Mouse (Mus musculus) left cerebral cortex, postnatal 10 days (tissue): ENCODE results near the gene Ppbp. TPM values are rescaled to one million over a fixed set of nuclear protein-coding genes. Genes with fewer than 3 reads are reported as not detected.

Source experiments
- DNase-seq, 2 experiments: peaks; one replicate each; pipeline ENCODE4 v3.0.0; 2021 to 2022; ENCODE audit warnings: low spot score in 2 of 2, mixed read lengths in 1 of 2; ENCODE audit errors: extremely low spot score in 1 of 2
- intact Hi-C: fragments of 180-260 bp; cut with DNase I; formaldehyde crosslinking; loops from one replicate; pipeline ENCODE4 v1.15.1; 2025
- total RNA-seq, 2 experiments: library from RNA; stranded (reverse); gene quantifications; 2 replicates each; pipeline ENCODE4 v1.2.3; 2021

Ppbp gene
- not detected for total RNA-seq

- intact Hi-C loops: no loop called here
- DNase-seq: no peak
Observed at GRCm38 (mm10) chr5:90768218-90768617, at the start of gene Ppbp. Ppbp (plus strand) TSS chr5:90768518.

DNA sequence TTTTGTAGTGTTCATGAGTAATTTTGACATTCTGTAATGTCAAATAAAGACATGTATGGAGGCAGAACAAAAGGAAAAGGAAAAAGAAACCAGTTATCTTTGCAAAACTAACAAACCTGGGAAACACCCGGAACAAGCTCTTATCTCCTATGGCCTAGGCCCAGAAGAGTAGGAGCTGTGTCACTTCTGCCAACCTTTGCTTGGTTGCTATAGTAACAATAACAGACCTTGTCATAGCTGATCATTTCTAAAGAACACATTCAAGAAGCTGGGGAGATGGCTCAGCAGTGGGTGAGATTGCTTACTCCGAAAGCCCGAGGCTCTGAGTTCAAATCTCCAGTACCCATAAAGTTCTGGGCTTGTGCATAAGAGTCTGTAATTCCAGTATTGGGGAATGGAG lies 45.7 kb upstream of the Ppbp start:
- intact Hi-C loops: no loop called here
- no peak for DNase-seq

DNA sequence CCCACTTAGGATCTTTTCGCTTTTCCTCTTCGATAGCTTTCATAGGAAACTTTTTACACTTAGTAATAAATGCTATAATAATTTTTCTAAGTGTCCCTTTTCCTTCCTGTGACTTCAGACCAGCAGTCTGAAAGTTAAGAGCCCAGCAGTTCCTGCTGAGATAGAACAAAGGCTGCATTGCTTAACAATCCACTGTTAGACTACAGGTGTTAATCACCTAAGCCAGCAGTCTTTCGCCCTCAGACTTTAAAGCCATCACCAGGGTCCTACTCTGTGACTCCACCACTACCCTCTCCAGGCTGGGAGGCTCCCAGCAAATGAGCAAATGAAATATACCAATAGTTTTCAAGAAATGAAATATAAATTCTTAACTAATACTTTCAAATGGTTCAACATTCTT lies 40.1 kb upstream of the Ppbp start:
- intact Hi-C loops: no loop called here
- no peak for DNase-seq

DNA sequence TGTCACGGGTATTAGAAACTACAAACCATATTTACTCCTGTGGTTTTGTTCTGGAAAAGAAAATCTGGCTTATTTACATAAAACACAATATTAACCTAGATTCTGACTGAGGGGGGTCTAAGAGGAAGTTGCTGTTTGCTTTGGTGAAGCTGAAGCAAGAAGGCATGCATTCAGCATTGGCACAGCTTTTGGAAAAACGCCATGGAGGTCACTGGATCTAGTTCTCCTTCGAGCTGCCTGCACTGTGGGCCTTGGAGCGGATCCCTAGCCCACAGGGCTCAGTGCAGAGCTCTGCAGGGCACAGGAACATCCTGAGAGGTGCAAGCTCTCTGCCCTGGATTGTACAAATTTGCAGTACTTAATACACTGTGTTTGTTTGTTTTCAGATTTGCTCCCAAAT lies 36.8 kb upstream of the Ppbp start:
- intact Hi-C loops: no loop called here

GRCm38 (mm10) chr5:90742029-90742428 lies 26.3 kb upstream of the Ppbp start:
- no peak for DNase-seq
- intact Hi-C loops: no loop called here

More for the DNA sequence above, 36.8 kb upstream of the Ppbp start:
- DNase-seq: peak in 1 of 2 experiments; percentile 23

GRCm38 (mm10) chr5:90753934-90754333 lies 14.4 kb upstream of the Ppbp start:
- intact Hi-C loops: no loop called here
- DNase-seq: no peak

DNA sequence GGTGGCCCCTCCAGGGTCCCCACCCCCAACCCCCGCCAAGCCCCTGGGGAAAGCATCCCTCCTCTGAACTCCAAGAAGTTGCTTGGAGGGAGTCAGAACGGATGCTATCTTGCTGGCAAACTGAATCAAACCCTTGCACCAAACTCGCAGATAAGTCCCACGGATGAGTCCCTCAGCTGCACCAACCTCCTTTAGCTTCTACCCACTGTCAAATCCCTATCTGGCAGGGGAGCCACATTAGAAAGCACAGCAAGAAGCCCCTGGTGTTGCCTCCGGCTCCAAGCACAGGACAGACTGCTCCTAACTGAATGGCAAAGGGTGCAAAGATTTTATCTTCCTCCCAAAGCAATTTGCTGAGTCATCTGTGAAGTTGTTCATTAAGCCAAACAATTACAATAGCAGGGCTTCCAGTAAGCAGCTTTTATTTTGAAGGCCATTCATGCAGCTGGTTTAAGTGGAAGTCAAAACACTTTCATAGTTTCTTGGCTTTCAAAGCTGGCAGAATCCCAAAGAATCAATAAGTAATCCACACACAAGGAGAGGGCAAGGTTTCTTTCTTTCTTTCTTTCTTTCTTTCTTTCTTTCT lies 10.2 kb upstream of the Ppbp start:
- intact Hi-C loops: no loop called here
- no peak for DNase-seq

DNA sequence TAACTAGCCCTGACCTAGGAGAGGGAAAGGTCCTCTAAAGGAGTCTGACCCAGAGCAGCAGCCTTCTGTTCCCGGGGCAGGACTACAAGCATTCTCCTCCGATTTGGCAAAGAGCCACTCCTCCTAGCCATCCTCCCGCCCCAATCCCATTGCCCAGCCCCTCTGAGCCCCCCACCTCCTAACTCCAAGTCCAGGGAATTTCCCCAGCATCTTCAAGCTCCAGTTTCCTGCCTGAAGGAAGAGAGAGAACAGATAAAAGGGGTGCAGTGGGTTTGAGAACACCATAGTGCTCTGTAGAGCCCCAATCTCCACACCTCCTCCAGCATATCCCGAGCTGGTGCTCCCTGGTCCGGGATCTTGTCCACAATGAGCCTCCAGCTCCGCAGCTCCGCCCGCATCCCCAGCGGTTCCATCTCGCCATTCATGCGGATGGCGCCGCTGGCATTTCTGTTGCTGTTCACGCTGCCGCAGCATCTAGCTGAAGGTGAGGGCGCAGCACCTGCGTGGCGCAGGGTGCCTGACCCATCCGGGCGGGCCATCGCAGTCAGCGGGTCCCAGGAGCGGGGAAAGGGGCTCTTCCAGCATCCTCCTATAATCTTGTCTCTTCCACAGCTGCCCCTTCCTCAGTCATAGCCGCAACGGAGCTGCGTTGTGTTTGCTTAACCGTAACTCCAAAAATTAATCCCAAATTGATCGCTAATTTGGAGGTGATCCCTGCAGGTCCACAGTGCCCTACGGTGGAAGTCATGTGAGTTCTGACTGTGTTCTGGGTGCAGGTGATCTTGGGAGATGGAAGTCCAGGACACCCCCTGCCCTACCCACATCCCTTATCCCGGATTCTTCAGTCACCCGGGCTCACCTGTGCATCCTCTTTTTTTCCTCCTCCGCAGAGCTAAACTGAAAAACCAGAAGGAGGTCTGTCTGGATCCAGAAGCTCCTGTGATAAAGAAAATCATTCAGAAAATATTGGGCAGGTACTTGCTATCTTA lies 8.9 kb upstream of the Ppbp start, which contains the start of gene Cxcl5:
Gene Cxcl5, plus strand, starts transcription at position 284 of the 989 bp plus-strand sequence.
- peak in 1 of 2 experiments; percentile 25 for DNase-seq
- intact Hi-C loops: no loop called here

DNA sequence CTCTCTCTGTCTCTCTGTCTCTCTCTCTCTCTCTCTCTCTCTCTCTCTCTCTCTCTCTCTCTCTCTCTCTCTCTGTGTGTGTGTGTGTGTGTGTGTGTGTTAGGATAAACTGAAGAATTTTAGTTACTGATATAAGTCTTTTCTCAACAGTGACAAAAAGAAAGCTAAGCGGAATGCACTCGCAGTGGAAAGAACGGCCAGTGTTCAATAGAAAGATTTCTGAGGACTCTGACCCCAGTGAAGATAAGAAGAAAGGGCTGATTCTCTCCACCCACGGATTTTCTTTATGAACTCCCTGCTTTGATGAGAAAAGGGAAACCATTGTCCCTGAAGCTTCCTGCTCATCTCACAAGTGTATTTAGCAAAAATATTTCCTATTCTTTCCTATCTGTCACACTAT lies 8.0 kb upstream of the Ppbp start:
- no peak for DNase-seq
- intact Hi-C loops: no loop called here

GRCm38 (mm10) chr5:90760844-90761243 lies 7.5 kb upstream of the Ppbp start:
- intact Hi-C loops: no loop called here
- DNase-seq: no peak

- DNase-seq: no peak
- intact Hi-C loops: no loop called here
Observed at GRCm38 (mm10) chr5:90761834-90762233, 6.5 kb upstream of the Ppbp start.

DNA sequence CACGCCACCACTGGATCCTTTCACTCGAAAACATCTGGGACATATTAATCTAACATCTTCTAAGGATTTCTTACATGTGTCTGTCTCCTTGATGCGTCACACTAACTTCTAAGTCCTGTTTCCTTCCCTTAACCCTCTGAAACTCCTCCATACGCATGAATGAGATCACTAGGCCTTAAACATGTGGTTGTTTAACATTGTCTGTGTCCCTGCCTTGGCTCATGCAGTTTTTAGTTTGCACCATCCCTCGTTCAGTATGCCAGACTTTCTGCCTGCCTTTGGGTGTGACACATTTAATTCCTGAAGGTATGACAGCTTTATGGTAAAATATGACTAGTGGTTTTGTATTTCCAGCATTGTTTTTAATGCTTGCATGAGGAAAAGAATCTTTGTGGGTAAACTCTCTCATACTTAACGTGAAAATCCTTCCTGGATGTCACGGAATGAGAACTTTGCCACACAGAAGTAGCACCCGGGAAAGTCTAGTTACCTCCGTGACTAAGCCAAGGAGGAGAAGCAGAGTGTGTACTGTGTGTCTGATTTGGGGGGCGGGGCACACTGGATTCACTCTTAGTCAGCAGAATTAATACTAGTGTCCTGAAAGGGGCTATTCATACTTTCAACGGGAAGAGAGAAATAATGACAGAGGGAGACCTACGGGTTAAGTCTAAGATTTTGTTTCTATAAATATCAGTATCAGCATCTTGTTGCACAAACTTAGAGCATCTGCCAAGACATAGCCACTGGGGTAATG lies 4.2 kb upstream of the Ppbp start:
- DNase-seq: no peak
- intact Hi-C loops: no loop called here

GRCm38 (mm10) chr5:90765821-90766606 lies 2.3 kb upstream of the Ppbp start:
- DNase-seq: no peak
- intact Hi-C loops: no loop called here

DNA sequence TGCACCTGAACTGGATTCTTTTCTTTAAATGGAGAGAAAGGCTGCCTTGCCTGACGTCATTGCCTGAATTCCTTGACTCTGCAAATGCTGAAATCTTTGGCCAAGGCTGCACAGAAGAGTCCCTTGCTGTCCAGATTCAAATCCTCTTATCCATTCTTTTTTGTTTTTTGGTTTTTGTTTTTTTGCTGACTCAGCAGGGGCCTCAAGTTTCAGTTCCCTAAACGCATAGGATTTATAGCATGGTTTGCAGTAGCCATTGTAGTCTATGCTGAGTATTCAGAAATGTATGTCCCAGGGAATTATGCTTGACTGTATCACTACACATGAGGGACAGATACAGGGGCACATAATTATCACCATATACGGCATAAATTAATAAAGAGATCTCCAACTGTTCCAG lies 3.1 kb downstream of the Ppbp start:
- intact Hi-C loops: no loop called here
- DNase-seq: no peak

DNA sequence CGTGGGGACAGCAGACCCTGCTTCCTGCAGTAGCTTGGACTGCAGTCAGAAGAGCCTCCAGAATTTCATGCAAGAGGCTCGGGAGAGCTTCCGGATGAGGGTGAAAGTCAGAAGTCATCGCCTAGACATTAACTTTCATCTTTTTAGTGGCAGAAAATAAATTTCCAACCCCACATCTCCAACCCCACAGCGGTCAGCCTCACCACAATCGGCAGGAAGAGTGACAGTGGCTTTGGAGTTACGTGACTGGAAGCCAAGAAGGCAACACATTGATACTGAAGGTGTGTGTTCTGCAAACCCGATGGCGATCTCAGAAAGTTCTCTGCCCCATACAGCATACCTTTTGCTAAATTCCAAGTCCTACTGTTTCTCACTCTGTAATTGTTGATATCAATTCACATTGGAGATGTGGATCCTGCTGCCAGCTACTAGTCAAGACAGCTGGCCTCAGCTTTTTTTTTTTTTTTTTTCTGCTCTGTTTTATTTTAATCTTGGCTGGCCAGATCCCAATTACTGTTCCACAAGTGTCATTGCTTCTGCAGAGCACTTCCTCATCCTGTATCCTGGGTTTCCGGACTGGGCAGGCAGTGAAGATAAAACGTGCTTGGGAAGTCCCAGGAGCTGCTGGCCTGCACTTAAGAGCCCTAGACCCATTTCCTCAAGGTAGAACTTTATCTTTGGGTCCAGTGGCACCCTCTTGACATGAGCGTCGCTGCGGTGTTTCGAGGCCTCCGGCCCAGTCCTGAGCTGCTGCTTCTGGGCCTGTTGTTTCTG lies 3.7 kb downstream of the Ppbp start, which contains the start of gene Pf4:
Gene Pf4, plus strand, starts transcription at position 556 of the 774 bp plus-strand sequence.
- intact Hi-C loops: no loop called here

GRCm38 (mm10) chr5:90775562-90775961 lies 7.2 kb downstream of the Ppbp start:
- DNase-seq: no peak
- intact Hi-C loops: no loop called here

More for the DNA sequence above, 3.7 kb downstream of the Ppbp start, which contains the start of gene Pf4:
- no peak for DNase-seq

GRCm38 (mm10) chr5:90777621-90778020 lies 9.3 kb downstream of the Ppbp start:
- DNase-seq: no peak
- intact Hi-C loops: no loop called here

GRCm38 (mm10) chr5:90778856-90779255 lies 10.5 kb downstream of the Ppbp start:
- DNase-seq: no peak
- intact Hi-C loops: no loop called here
